Mouse (Mus musculus) left cerebral cortex, adult 6 months (tissue): ENCODE measurements around the gene Adamts15. TPM values are rescaled to one million over a fixed set of nuclear protein-coding genes. Genes with fewer than 3 reads are reported as not detected.

Experiments
- long read RNA-seq, 2 experiments: library from polyadenylated mRNA; unstranded; transcript quantifications; one replicate each; pipeline ENCODE4 v2.0.0; 2019 to 2020
- polyA plus RNA-seq: library from polyadenylated mRNA; unstranded; fragments of <200 nt; fragmentation: Nextera tagmentation; gene quantifications from 2 replicates; pipeline ENCODE4 v1.2.3, GENCODE M21; 2021

Gene Adamts15
- polyA plus RNA-seq, result 0.43 and 0.53 TPM in 2 replicates
- long read RNA-seq, experiment 1, result 0 reads
- long read RNA-seq, experiment 2, result 0 reads

DNA sequence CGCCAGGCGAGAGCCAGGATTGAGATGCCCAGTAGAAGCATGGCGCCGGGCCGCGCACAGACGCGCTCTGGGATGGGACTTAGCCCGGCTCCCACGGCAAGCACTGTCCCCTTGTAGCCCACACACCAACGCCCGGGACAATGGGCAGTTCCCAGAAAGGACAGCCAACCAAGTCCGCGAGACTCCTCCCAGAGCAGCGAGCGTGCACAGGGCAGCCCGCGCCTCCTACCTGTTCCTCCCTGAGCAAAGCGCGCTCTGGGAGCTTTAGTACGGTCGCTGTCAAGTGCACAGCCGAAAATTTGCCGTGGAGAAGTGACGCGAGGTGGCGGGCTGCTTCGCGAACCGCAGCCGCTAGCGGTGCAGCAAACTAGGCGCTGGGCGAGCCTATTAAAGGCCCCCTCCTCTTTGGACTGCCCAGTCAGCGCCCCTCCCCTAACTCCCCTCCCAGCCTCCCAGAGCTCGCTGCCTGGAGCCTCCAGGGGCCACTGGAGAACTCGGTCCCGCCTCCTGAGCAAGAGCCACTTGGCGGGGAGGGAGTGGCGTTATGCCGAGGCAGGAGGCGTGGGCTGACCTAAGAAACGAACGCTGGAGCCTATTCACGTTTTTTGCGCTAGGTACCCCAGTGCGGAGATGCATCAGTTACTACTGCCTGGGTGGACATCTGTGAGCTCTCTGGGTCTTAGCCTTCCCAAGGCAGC is at the start of gene Adamts15:
TSS of gene Adamts15 (minus strand) at position 256 of the 698 bp plus-strand sequence.

DNA sequence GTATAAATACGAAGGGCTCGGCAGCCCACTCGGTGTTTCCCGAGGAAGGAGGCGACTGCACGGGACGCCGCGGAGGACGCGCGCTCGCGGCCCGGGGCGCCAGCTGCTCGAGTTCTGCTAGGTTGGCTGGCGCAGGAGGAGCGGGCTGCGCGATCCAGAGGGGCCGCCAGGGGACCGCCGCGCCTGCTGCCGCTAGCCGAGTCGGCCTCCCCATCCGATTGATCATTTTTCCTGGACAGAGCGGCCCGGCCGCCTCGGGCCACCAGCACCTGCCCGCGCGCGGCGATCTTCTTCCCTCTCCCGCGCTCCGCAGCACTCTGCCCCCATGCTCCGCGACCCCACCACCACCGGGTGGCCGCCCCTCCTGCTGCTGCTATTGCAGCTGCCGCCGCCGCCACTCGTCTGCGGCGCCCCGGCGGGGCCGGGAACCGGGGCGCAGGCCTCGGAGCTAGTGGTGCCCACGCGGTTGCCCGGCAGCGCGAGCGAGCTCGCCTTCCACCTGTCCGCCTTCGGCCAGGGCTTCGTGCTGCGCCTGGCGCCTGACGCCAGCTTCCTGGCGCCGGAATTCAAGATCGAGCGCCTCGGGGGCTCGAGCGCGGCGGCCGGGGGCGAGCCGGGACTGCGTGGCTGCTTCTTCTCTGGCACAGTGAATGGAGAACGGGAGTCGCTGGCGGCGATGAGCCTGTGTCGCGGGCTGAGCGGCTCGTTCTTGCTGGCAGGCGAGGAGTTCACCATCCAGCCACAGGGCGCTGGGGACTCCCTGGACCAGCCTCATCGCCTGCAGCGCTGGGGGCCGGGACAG is 20.5 kb upstream of the Adamts15 start, which contains the start of gene Adamts8:
TSS of gene Adamts8 (plus strand) at position 51 of the 802 bp plus-strand sequence.

Other genes starting within 250 kb of the Adamts15 start
- 1.3 and 2.0 TPM in 2 replicates for gene Adamts8, start 20.1 kb upstream of the Adamts15 start, polyA plus RNA-seq
- gene Zbtb44, start 108.2 kb upstream of the Adamts15 start, polyA plus RNA-seq, result 4.5 and 5.0 TPM in 2 replicates
- gene St14, start 209.4 kb upstream of the Adamts15 start, polyA plus RNA-seq, result 0.21 and 0.29 TPM in 2 replicates